Mouse (Mus musculus): ENCODE measurements around the gene Miga1.

The Miga1 gene

DNA sequence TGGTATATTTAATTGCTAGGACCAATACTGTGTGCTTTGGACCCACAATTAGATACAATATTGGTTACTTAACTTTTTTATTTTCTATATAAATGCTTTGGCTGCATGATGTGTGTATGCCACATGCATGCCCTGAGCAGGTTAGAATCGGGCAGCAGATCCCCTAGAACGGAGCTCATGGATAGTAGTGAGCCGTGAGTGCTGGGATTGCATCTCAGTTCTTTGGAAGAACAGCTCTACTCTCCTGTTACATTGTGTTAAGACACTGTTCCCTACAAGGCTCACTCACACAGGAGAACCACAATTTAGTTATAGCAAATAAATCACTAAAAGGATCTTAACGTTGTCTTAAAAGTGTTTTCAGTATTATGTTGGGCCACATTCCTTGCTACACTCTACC lies 96.9 kb downstream of the Miga1 start:
- DNase-seq (ENCODE audit: low spot score): no peak

DNA sequence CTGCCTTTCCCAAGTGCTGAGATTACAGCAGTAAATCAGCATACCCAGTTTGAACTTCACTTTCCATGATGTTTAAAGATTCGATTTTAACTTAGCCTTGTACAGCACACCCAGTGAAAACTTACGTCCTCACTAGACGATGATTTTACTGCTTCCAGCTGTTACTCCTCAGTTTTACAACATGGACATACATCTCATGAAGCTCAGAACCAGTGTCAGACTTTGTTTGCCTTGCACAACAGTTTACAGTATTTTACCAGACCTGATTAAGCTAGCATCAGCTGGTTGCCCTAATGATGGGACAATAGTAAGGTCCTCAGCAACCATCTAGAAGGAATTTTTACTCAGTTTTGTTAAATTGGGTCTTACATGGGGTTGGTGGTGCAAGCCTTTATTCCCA lies 99.1 kb downstream of the Miga1 start:
- DNase-seq (ENCODE audit: low spot score): no peak

DNA sequence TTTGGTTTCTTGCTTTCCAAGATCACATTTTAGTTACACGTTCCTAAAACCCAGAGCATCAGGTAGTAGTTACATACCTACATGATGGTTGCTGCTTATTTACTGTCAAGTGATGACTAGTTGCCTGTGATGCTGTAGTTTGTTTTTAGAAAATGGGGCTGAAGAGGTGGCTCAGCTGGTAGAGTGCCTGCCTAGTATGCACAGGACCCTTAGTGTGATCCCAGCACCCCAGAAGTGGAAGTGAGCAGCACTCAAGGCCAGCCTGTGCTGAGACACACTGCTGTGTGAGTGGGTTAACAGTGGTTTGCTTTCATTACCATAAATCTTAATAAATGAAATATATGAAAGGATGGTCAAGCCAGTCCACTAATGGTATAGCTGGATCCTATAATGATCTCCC lies 100.6 kb downstream of the Miga1 start:
- DNase-seq (ENCODE audit: low spot score): no peak

DNA sequence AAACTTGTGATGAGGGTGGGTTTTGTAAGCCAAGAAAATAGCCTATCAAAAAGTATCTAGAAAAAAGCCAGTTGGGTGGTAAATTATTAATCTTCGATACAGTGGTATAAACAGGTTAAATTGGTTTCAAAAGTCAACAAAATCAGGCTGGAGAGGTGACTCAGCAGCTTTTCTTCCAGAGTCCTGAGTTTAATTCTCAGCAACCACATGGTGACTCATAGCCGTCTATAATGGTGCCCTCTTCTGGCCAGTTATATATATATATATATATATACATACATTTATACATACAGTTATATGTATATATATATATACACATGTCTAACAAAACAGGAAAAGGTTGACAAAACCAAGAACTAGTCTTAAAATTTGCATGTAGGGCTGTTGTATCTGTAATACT lies 101.4 kb downstream of the Miga1 start:
- DNase-seq (ENCODE audit: low spot score): no peak

DNA sequence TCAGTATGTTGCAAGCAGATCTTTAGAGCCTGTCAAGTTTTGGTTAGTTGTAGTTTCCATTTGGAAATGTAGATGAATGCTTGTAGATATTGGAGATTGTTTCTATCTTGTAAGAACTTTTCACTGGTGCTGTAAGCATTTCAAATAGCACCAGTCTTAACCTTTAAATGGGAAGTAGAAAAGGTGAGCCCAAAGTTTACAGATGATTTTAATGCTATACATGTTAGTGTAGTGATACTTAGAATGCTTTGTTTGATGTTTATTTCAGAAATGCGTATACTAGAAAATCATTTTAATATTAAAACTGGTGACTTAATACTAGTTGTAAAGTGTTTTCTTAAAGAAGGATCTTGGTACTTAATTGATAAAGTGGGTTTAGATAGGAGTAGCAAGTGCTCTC lies 104.4 kb downstream of the Miga1 start:
- DNase-seq (ENCODE audit: low spot score): no peak

DNA sequence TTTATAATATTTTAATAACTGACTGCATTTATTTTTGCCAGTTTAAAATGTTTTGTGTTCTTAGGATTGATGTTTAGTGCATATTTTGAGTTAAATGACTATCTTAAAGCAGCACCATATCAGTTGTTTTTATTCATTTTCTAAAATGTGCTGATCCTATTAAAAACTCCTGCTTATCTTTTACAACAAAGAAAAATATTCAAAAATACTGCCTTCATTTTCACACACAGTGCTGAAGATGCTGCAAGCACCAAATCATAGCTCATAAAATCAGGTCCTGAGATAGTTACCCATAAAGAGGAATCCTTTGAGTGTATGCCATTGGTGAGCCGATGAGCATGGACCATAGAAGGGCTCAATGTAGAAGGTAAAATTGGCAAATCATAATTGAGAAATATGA lies 105.0 kb downstream of the Miga1 start:
- DNase-seq (ENCODE audit: low spot score): no peak

DNA sequence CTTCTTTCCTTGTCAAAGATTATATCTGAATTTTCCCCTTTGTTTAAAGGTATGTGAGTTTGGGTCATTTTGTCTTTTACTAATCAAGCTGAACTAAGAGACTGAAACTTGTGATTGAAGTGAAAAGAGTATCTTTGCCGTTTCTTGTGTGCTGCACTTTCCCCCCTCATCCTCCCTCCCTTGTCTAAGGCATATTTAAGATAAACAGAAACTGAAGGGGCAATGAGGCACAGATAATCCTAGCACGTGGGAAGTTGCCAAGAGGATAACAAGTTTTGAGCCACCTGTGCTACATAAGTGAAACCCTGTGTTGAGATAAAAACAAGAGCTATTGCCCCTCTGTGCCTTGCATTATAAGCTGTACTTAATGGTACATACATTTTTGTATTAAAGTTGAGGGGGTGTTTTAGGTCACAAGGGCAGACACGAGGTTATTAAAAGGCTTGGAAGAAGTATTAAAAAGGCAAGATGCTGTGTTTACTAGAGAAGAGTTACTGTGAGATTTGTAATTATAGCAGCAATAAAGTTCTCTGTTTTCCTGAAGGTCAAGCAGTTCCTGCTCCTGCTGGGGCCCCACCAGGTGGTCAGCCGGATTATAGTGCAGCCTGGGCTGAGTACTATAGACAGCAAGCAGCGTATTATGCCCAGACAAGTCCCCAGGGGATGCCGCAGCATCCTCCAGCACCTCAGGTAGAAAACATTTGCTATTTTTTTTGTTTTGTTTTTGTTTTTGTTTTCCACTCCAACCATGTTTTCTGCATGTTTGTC lies 108.7 kb downstream of the Miga1 start:
- DNase-seq (ENCODE audit: low spot score): no peak

- DNase-seq (ENCODE audit: low spot score): no peak
These were observed 110.9 kb downstream of the Miga1 start for GRCm38 (mm10) chr3:152229271-152229670.

DNA sequence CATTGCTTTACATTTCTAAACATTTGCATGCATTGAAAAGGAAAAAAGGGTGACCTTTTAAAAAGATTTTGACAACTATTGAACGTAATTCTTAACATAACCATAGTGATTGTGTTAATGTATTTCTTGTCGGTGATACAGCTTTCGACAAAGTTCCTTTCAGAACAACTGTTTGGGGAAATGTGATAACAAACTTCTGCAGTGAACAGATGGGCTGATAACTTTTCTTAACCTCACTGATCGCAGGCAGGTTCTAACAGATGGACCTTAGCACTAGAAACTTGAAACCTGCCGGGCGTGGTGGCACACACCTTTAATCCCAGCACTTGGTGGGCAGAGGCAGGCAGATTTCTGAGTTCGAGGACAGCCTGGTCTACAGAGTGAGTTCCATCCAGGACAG lies 111.4 kb downstream of the Miga1 start:
- DNase-seq (ENCODE audit: low spot score): no peak

GRCm38 (mm10) chr3:152225906-152226305 lies 114.3 kb downstream of the Miga1 start:
- no peak for DNase-seq (ENCODE audit: low spot score)

DNA sequence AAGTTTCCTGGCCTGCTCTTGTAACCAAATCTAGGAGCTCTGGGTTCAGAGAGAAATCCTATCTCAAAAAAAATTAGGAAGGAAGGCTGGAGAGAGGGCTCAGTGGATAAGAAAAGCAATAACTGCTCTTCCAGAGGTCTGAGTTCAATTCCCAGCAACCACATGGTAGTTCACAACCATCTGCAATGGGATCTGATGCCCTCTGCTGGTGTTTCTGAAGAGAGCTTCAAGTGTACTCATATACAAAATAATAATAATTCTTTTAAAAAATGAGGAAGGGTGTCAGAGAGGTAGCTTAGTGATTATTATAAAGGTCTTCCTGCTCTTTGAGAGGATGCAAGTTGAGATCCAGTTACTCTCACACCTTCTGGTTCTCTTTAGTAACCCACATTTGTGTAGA lies 115.3 kb downstream of the Miga1 start:
- DNase-seq (ENCODE audit: low spot score): no peak
